Mouse (Mus musculus) embryonic fibroblast, embryonic 13.5 days (primary cell): ENCODE data around the gene Myh10.

ENCODE experiments used
- CTCF ChIP-seq: IDR thresholded peaks from 2 replicates; pipeline ENCODE4 v1.5.1; 2011; ENCODE audit warnings: mild to moderate bottlenecking, control low read depth, low read length, moderate library complexity, borderline replicate concordance; ENCODE audit not compliant: insufficient read depth
- POLR2A ChIP-seq: IDR thresholded peaks from 2 replicates; pipeline ENCODE4 v1.6.1; 2011; ENCODE audit warnings: low read depth, mild to moderate bottlenecking, control low read depth, low read length, moderate library complexity

DNA sequence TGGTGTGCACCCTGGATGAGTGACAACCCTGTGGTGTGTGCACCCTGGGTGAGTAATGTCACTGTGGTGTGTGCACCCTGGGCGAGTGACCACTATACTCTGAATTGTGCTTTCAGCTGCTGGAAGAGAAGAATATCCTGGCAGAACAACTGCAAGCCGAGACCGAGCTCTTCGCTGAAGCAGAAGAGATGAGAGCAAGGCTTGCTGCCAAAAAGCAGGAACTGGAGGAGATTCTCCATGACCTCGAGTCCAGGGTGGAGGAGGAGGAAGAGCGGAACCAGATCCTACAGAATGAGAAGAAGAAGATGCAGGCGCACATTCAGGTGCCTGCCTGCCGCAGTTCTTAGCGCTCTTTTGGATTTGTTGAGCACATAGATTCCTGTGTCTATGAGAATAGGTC is 95.9 kb downstream of the Myh10 start:
- no peak for TF ChIP-seq POLR2A
- no peak for TF ChIP-seq CTCF
